In the genomic region with DNA sequence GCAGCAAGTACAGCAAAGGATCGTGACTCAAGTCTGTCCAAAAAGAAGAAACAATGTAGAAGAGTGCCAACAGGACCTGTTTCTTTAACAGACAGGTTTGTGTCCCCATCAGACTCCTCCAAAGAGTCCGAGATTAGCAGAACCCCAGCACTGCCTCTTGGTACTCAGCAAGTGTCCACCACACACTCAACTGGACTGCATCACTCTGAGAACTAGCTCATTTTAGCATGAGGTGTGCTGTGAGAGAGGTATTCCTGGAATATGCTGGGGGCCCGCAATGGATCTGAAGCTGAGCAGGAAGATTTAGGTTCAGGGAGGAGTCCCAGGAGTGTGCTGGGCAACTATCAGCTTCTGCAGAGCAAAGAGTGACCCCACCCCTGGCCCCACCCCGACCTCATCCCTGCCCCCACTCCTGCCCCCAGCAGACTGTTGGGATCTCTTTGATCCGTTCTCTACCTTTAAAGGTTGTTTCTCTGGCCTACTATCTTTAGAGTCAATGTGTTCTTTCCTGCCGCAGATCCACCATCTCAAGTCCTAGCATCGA, we compare ENCODE assay signal across 19 mouse cellular contexts.
"Had no signal": no experiment of that assay in that cellular context is flagged by ENCODE, and none has a peak within 500 bp of the region (broad histone marks: within the 10 kb centered on the region; RNA-seq: fewer than 3 reads in every experiment).

No protein-coding gene starts in this region.

- H3K36me3 ChIP-seq: limb, embryonic 13.5 days; midbrain, embryonic 12.5 days; midbrain, embryonic 15.5 days; neural tube, embryonic 13.5 days had no signal

- H3K4me3 ChIP-seq: limb, embryonic 13.5 days; midbrain, embryonic 12.5 days; midbrain, embryonic 15.5 days; myocyte; neural tube, embryonic 13.5 days had no signal

- H3K4me2 ChIP-seq: limb, embryonic 13.5 days; midbrain, embryonic 12.5 days; midbrain, embryonic 15.5 days; neural tube, embryonic 13.5 days had no signal

- ATAC-seq: inflammation-experienced regulatory T-cells, adult 6 months; intestine, embryonic 16.5 days; midbrain, embryonic 15.5 days had no signal

- DNase-seq: kidney, adult 2 months; kidney, postnatal 10 days; kidney, postnatal 36 days; left cerebral cortex, postnatal 4 days; lung, adult 2 months; lung, postnatal 14 days; lung, postnatal 4 days; retina, postnatal 1 day; thymus, adult 2 months; thymus, postnatal 14 days; thymus, postnatal 4 days had no signal

- H3K9ac ChIP-seq: limb, embryonic 13.5 days; midbrain, embryonic 12.5 days; midbrain, embryonic 15.5 days; neural tube, embryonic 13.5 days had no signal

- H3K27ac ChIP-seq: limb, embryonic 13.5 days; midbrain, embryonic 15.5 days; stomach, postnatal 0 days had no signal

- H3K9me3 ChIP-seq: limb, embryonic 13.5 days; midbrain, embryonic 12.5 days; midbrain, embryonic 15.5 days; neural tube, embryonic 13.5 days had no signal

- H3K27me3 ChIP-seq: limb, embryonic 13.5 days; midbrain, embryonic 12.5 days; midbrain, embryonic 15.5 days; neural tube, embryonic 13.5 days had no signal
